Mouse (Mus musculus) kidney, embryonic 16.5 days (tissue): ENCODE measurements around the gene Cbx3. TPM values are rescaled to one million over a fixed set of nuclear protein-coding genes. Genes with fewer than 3 reads are reported as not detected.

Experiments
- ATAC-seq: fragments of 200-750 bp; cut with Nextera tagmentation; 2 replicates; pipeline ENCODE4 v1.8.0; 2017; ENCODE audit warnings: moderate TSS enrichment; ENCODE audit not compliant: low FRiP score, low TSS enrichment
- H3K27ac ChIP-seq: fragments of 300-500 bp; sonication (generic); 2 replicates; pipeline ENCODE4 v1.5.1; 2014; ENCODE audit warnings: low read length
- H3K27me3 ChIP-seq: fragments of 300-500 bp; sonication (generic); 2 replicates; pipeline ENCODE4 v1.6.1; 2014; ENCODE audit warnings: low read length, control low read depth, mixed read lengths; ENCODE audit not compliant: insufficient read depth
- H3K36me3 ChIP-seq: fragments of 300-500 bp; sonication (generic); 2 replicates; pipeline ENCODE4 v1.6.1; 2014; ENCODE audit warnings: low read length, control low read depth, mixed read lengths; ENCODE audit not compliant: insufficient read depth
- H3K4me1 ChIP-seq: fragments of 300-500 bp; sonication (generic); 2 replicates; pipeline ENCODE4 v1.6.1; 2014; ENCODE audit warnings: low read length, control low read depth, mixed read lengths; ENCODE audit not compliant: insufficient read depth
- H3K4me2 ChIP-seq: fragments of 300-500 bp; sonication (generic); replicated peaks from 2 replicates; pipeline ENCODE4 v1.6.1; 2014; ENCODE audit warnings: low read depth, low read length
- H3K4me3 ChIP-seq: fragments of 300-500 bp; sonication (generic); 2 replicates; pipeline ENCODE4 v1.5.1; 2014; ENCODE audit warnings: mild to moderate bottlenecking, low read length
- H3K9ac ChIP-seq: fragments of 300-500 bp; sonication (generic); replicated peaks from 2 replicates; pipeline ENCODE4 v1.6.1; 2014; ENCODE audit warnings: low read length
- H3K9me3 ChIP-seq: fragments of 300-500 bp; sonication (generic); 2 replicates; pipeline ENCODE4 v1.6.1; 2016; ENCODE audit warnings: low read length, control low read depth
- WGBS: fragments of 180-500 bp; shearing (Covaris S2); extraction: QIAGEN DNeasy Blood & Tissue Kit; methylation state at CpG from one replicate; pipeline ENCODE4 v1.1.7; 2014; 5-methylcytosine and 5-hydroxymethylcytosine counted together
- polyA plus RNA-seq: library from polyadenylated mRNA; unstranded; fragments of >200 nt; fragmentation: Nextera tagmentation; extraction: Ambion mirVana; gene quantifications from 2 replicates; pipeline ENCODE4 v1.2.1, GENCODE M21; 2015

Gene Cbx3
- polyA plus RNA-seq, 1 experiment from 2014 or later, result 421 TPM

GRCm38 (mm10) chr6:51452927-51453503, 17.1 kb upstream of the Cbx3 start:
- peaks cover 4% of the 10 kb centered on the region; the same call in 1 of the 2 replicates for H3K4me1 ChIP-seq
- no peaks in the 10 kb centered on the region for H3K27me3 ChIP-seq
- H3K4me2 ChIP-seq, result no peak overlapping the region
- peak overlapping the region; percentile 33; the same call in 1 of the 2 replicates for H3K27ac ChIP-seq
- peaks cover 5% of the 10 kb centered on the region for H3K36me3 ChIP-seq
- no peak overlapping the region for H3K9ac ChIP-seq
- no peak overlapping the region for H3K4me3 ChIP-seq
- H3K9me3 ChIP-seq, result no peaks in the 10 kb centered on the region
- peak; percentile 70 for ATAC-seq
- WGBS, result 34% methylated on average over 7 of the region's 7 CpGs

- no peak for ATAC-seq
- H3K9ac ChIP-seq, result no peak overlapping the region
- peaks cover 16% of the 10 kb centered on the region for H3K36me3 ChIP-seq
- 53% methylated on average over 3 of the region's 3 CpGs for WGBS
- no peaks in the 10 kb centered on the region for H3K9me3 ChIP-seq
- no peak overlapping the region for H3K4me2 ChIP-seq
- H3K27ac ChIP-seq, result no peak overlapping the region
- peaks cover 4% of the 10 kb centered on the region; the same call in 1 of the 2 replicates for H3K4me1 ChIP-seq
- no peak overlapping the region for H3K4me3 ChIP-seq
- no peaks in the 10 kb centered on the region for H3K27me3 ChIP-seq
Observed at GRCm38 (mm10) chr6:51454949-51455348, 15.2 kb upstream of the Cbx3 start.

GRCm38 (mm10) chr6:51456198-51456597, 14.0 kb upstream of the Cbx3 start:
- ATAC-seq, result no peak
- H3K27ac ChIP-seq, result no peak overlapping the region
- H3K4me3 ChIP-seq, result no peak overlapping the region
- H3K27me3 ChIP-seq, result no peaks in the 10 kb centered on the region
- H3K9me3 ChIP-seq, result no peaks in the 10 kb centered on the region
- H3K4me1 ChIP-seq, result peaks cover 4% of the 10 kb centered on the region; the same call in 1 of the 2 replicates
- no peak overlapping the region for H3K4me2 ChIP-seq
- peaks cover 24% of the 10 kb centered on the region for H3K36me3 ChIP-seq
- WGBS, result 74% methylated on average over 1 of the region's 1 CpGs
- no peak overlapping the region for H3K9ac ChIP-seq

- H3K27me3 ChIP-seq, result no peaks in the 10 kb centered on the region
- no peak overlapping the region for H3K9ac ChIP-seq
- H3K36me3 ChIP-seq, result peaks cover 33% of the 10 kb centered on the region
- H3K4me3 ChIP-seq, result no peak overlapping the region
- H3K27ac ChIP-seq, result no peak overlapping the region
- H3K4me2 ChIP-seq, result no peak overlapping the region
- no peaks in the 10 kb centered on the region for H3K9me3 ChIP-seq
- peaks cover 4% of the 10 kb centered on the region; the same call in 1 of the 2 replicates for H3K4me1 ChIP-seq
- no peak for ATAC-seq
- WGBS, result 70% methylated on average over 3 of the region's 3 CpGs
Observed at GRCm38 (mm10) chr6:51457283-51457682, 12.9 kb upstream of the Cbx3 start.

GRCm38 (mm10) chr6:51457770-51458387, 12.3 kb upstream of the Cbx3 start:
- Histone ChIP-seq H3K27ac (no peak overlapping the region), H3K9ac (no peak overlapping the region), H3K27me3 (no peaks in the 10 kb centered on the region), H3K36me3 (peaks cover 35% of the 10 kb centered on the region), H3K4me1 (peaks cover 4% of the 10 kb centered on the region; the same call in 1 of the 2 replicates), H3K4me3 (no peak overlapping the region), H3K9me3 (no peaks in the 10 kb centered on the region), H3K4me2 (no peak overlapping the region)
- 74% methylated on average over 8 of the region's 8 CpGs for WGBS
- no peak for ATAC-seq

- Histone ChIP-seq H3K9me3 (no peaks in the 10 kb centered on the region), H3K9ac (no peak overlapping the region), H3K27ac (no peak overlapping the region), H3K4me2 (no peak overlapping the region), H3K4me3 (no peak overlapping the region), H3K4me1 (0 out of 2 replicates have a peak, but pooled peaks cover 3% of the 10 kb centered on the region), H3K36me3 (peaks cover 44% of the 10 kb centered on the region), H3K27me3 (no peaks in the 10 kb centered on the region)
- ATAC-seq, result 0 out of 2 replicates have a peak, but pooled peaks have one; percentile 35
- WGBS, result 52% methylated on average over 2 of the region's 2 CpGs
Observed at GRCm38 (mm10) chr6:51458925-51459312, 11.2 kb upstream of the Cbx3 start.

- Histone ChIP-seq H3K9ac (no peak overlapping the region), H3K4me2 (no peak overlapping the region), H3K4me3 (no peak overlapping the region), H3K36me3 (peaks cover 47% of the 10 kb centered on the region), H3K4me1 (0 out of 2 replicates have a peak, but pooled peaks cover 5% of the 10 kb centered on the region), H3K27me3 (no peaks in the 10 kb centered on the region), H3K27ac (no peak overlapping the region), H3K9me3 (no peaks in the 10 kb centered on the region)
- peak; percentile 32; the same call in 1 of the 2 replicates for ATAC-seq
- WGBS, result 37% methylated on average over 5 of the region's 5 CpGs
Observed at GRCm38 (mm10) chr6:51459313-51460020, 10.7 kb upstream of the Cbx3 start.

GRCm38 (mm10) chr6:51460021-51460360, 10.2 kb upstream of the Cbx3 start:
- peaks cover 47% of the 10 kb centered on the region for H3K36me3 ChIP-seq
- no peak for ATAC-seq

GRCm38 (mm10) chr6:51460363-51460762, 9.8 kb upstream of the Cbx3 start:
- no peak overlapping the region for H3K9ac ChIP-seq
- no peaks in the 10 kb centered on the region for H3K27me3 ChIP-seq
- WGBS, result 79% methylated on average over 3 of the region's 3 CpGs
- H3K4me1 ChIP-seq, result peaks cover 6% of the 10 kb centered on the region; the same call in 1 of the 2 replicates
- no peak overlapping the region for H3K4me3 ChIP-seq
- H3K4me2 ChIP-seq, result no peak overlapping the region
- no peak for ATAC-seq
- H3K9me3 ChIP-seq, result no peaks in the 10 kb centered on the region
- no peak overlapping the region for H3K27ac ChIP-seq
- H3K36me3 ChIP-seq, result peaks cover 47% of the 10 kb centered on the region

More at GRCm38 (mm10) chr6:51460021-51460360, 10.2 kb upstream of the Cbx3 start:
- Histone ChIP-seq H3K4me3 (no peak overlapping the region), H3K27ac (no peak overlapping the region), H3K27me3 (no peaks in the 10 kb centered on the region), H3K4me2 (no peak overlapping the region), H3K9me3 (no peaks in the 10 kb centered on the region), H3K4me1 (0 out of 2 replicates have a peak, but pooled peaks cover 5% of the 10 kb centered on the region), H3K9ac (no peak overlapping the region)
- WGBS, result 87% methylated on average over 4 of the region's 4 CpGs
